Mouse (Mus musculus) A20 (cell line): ENCODE results near the gene Acot7.

Experiments used
- DNase-seq: peaks from one replicate; pipeline ENCODE4 v3.0.0-alpha.2; 2011; ENCODE audit warnings: low read depth, low spot score

Acot7 gene

GRCm38 (mm10) chr4:152272006-152272405, 94.1 kb downstream of the Acot7 start:
- no peak for DNase-seq

- DNase-seq, result no peak
Measured at GRCm38 (mm10) chr4:152272449-152273049, 94.6 kb downstream of the Acot7 start.

GRCm38 (mm10) chr4:152273191-152273590, 95.3 kb downstream of the Acot7 start:
- no peak for DNase-seq

- DNase-seq, result no peak
Measured at GRCm38 (mm10) chr4:152273621-152274236, 95.8 kb downstream of the Acot7 start, which contains the start of gene Gpr153. Gpr153 (plus strand) TSS chr4:152274232.

GRCm38 (mm10) chr4:152274681-152275131, 96.8 kb downstream of the Acot7 start:
- no peak for DNase-seq

GRCm38 (mm10) chr4:152276389-152277347, 98.7 kb downstream of the Acot7 start:
- no peak for DNase-seq

GRCm38 (mm10) chr4:152277916-152278315, 100.0 kb downstream of the Acot7 start:
- DNase-seq, result no peak

GRCm38 (mm10) chr4:152278986-152279385, 101.1 kb downstream of the Acot7 start:
- DNase-seq, result no peak

- no peak for DNase-seq
Measured at GRCm38 (mm10) chr4:152281601-152282000, 103.7 kb downstream of the Acot7 start.

GRCm38 (mm10) chr4:152282721-152283120, 104.8 kb downstream of the Acot7 start:
- DNase-seq, result peak; percentile 36

GRCm38 (mm10) chr4:152283186-152283950, 105.4 kb downstream of the Acot7 start:
- DNase-seq, result peak; percentile 84

- peak; percentile 53 for DNase-seq
Measured at GRCm38 (mm10) chr4:152285505-152285904, 107.6 kb downstream of the Acot7 start.

GRCm38 (mm10) chr4:152286183-152286582, 108.2 kb downstream of the Acot7 start:
- DNase-seq, result no peak

GRCm38 (mm10) chr4:152286887-152287286, 109.0 kb downstream of the Acot7 start:
- no peak for DNase-seq

GRCm38 (mm10) chr4:152287317-152288120, 109.6 kb downstream of the Acot7 start:
- no peak for DNase-seq

- DNase-seq, result no peak
Measured at GRCm38 (mm10) chr4:152288398-152288945, 110.5 kb downstream of the Acot7 start.

- peak; percentile 31 for DNase-seq
Measured at GRCm38 (mm10) chr4:152290385-152290784, 112.5 kb downstream of the Acot7 start.

GRCm38 (mm10) chr4:152290991-152291390, 113.1 kb downstream of the Acot7 start:
- DNase-seq, result no peak

GRCm38 (mm10) chr4:152291562-152291961, 113.6 kb downstream of the Acot7 start, which contains the start of gene Hes3:
Hes3 (minus strand) TSS chr4:152291662.
- no peak for DNase-seq

GRCm38 (mm10) chr4:152292102-152292765, 114.3 kb downstream of the Acot7 start:
- DNase-seq, result no peak
